Mouse (Mus musculus) brain, embryonic 18.5 days (tissue): ENCODE data around the gene Cdk14.

Source experiments
- DNase-seq: peaks from one replicate; pipeline ENCODE4 v3.0.0-alpha.2; 2012; ENCODE audit warnings: low read depth, low spot score

Cdk14 gene

DNA sequence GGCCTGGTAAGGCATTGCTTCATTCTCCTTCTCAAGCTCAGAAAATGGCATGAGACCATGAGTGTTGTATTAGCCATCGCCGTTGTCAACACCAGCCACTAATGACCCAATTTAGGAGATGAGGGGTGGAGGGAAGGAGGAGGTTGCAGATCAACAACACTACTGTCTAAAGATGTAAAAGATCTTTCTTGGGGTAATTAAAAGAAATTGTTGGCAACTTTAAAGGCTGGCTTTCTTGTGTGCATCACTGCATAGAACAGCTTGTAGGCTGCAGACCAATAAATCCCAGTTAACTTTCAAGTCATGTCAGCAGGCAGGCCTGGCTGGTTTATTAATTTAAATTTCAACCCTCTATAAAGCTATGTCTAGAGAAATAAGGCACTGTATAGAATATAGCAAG, 559.0 kb downstream of the Cdk14 start:
- no peak for DNase-seq

DNA sequence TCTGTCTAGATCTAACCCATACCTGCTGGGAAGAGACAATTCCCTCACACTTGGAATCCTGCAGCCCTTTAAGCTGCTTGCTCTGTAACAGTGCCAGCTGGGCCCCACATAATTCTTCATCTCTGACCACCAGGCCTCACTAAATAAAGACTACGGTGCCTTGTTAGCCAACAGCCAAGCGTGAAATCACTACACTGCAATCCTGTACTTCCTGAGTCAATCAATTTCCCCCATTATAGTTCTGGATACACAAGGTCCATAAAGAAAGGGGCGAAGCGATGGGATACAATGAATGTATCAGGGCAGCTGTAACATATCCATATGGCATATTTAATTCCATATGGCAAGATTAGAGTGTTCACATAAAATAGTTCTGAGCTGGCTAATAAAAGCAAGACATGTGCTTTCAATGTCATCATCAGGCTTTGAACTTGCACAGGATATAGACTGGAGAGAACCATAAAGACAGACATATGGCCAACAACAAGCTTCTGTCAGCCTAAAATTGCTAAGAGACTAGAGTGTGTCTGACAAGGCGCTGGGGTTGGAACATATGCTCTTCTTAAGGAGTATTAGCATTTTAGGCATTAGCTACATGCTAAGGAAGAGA, 562.0 kb downstream of the Cdk14 start:
- DNase-seq = no peak

DNA sequence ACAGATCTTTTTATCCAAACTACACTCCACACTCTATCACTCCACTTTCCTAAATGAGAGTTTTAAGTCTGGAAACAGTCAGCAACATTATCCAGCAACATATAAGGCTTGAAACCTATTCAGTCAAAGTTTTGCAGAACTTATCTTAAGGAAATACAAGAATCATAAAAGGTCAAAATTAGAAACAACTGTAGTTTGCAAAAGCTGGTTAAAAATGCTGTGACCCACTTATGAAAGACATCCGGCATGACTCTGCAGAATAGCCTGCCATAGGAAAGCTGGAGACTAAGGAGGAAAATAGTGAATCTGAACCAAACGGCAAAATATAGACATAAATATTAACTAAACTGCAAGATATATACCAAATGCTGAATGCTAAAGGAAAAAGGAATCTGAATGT, 566.6 kb downstream of the Cdk14 start:
- DNase-seq = no peak

DNA sequence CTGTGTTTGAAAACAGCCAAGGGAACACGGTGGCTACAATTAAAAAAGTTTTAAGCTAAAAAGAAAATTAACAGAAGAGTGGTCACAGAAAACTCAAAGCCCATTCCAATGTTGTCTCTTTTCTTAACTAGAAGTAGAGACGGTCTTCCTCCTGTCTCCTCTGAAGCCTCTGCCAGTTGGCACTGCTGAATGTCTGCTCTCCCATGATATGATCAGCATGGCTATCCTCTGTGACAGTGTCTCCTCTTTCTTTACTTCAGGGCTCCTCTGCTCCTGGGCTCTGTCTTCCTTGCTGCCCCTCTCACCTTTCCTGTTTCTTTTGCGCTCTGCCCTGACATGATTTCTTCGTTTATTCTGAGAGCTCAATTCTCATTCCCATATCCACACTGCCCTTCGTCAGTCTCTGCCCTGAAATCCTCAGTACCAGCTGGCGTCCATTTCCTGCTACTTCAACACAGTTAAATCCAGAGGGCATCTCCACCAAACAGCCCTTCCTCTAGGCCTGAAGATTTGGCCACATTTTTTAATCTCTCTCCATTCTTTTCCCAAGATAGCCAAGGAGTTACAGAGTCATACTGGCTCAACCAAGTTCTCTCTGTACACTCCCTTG, 567.3 kb downstream of the Cdk14 start:
- no peak for DNase-seq

DNA sequence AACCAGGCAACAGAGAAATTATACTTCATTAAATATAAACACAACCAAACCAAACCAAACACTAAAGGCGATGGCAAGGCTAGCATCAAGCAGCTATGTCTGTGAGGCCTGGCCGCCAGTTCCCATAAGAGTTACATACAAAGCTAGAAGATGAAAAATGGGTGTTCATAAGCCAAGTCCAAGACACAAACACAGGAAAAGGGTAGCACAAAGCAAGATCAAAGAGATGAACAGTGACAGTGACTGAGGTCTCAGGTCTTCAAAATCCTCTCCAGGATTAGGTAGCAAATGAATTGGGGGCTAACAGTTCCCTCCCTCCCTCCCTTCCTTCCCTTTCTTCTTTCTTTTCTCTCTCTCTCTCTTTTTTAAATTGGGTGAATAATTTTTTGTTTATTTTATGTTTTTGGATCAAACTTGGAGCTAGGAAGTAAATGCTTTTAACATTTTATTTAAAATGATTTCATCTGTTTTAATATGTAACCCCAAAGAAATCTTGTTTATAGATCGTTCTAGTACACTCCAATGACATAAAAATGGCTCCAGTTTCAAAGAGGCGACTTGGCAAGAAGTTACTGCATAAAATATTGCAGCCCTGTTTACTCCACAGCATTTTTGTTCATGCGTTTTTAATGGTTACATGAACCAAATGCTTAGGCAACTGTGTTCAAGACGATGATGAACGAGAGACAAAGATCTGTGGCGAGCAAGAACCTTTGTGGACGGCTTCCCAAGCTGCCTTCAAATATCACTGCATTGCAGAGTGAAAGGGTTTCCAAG, 568.0 kb downstream of the Cdk14 start:
- no peak for DNase-seq

DNA sequence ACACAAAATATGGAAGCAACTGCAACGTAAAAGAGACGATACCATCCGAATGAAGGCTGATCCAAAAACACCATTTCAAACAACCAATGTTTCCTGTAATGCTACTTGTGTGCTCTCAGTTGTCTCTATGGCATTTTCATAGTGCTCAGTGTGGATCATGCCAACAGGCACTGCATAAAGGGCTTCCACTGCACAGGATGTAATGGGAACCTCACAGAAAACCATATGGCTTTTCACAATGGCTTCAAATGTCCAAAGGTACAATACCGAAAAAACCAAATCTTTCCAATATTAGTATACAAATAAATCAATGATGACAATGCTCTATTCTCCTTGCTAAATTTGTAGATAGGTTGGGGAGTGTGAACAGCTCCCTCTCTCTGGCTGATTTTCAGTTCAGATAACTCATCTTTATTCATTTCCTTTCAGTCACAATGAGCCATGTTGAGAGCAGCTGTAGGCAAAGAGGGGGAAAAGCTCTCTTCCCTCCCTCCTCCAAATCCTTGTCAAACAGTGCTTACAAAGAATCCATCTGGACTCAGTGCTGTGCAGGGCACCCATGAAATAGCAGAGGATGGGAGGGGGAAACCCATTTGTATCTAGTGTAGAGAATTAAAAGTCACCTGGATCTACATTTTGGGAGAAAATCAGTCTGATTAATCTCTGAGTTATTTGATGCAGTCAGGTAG, 568.7 kb downstream of the Cdk14 start:
- peak; percentile 66 for DNase-seq

DNA sequence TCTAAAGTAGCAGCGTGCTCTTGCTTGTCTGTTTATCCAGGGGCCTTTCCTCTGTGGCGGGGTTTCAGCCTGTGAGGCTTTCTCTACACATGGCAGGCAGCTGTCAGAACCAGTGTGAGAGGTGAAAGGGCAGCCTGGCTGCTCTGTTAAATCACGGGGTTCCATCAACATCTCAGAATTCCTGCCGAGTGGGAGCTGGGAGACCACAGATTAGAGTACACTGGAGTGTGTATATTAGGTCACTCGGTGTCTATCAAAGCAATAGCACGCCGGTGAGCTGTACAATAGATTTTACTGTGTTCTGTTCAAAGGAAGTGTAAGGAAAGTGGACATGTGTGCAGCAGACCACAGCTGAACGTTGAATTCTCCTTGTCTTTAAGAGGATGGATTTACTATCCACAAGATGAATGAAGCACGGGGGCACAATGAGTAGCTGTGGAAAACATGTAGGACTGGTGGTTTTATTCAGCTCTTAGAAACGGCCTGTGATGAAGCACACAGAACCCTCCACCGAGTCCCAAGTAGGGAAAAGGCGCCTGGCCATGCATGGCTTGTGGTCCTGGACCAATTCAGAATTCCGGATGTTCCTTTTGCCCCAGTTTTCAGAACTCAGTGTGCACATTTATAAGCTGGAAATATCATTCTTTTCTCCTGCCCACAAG, 585.2 kb downstream of the Cdk14 start:
- DNase-seq = no peak

DNA sequence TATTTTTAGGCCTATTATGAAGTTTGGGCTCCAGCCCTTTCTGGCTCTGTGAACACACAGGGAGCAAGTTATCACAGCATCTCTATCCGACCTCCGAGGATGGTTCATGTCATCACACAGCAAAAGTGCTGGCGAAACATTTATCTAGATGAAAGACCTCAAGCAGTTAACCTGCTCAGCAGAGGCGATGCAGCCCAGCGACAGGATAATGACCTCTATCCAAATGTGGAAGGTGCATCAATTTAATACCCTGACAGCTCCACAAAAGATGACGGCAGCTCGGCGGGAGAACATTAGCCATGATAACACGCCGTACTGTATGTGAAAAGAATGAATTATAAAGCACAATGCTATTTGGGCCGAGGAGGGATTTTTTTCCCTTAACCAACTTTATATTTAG, 586.2 kb downstream of the Cdk14 start:
- no peak for DNase-seq

DNA sequence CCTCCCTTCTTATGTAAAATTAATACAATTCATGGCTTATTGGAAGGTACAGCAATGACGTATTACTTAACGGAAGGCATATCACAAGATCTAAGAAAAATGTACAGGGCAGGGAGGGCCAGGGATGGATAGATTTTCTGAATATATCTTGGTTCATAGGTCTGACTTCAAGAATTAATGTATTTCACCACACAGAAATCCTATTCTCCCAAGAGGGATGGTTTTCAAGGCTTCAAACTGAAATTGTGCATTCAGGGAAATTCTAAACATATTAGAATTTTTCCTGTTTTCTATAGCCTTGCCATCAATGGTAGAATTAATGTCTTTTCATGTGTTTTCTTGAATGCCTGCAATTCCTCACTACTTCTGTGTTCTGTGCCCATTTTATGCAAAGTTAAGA, 593.2 kb downstream of the Cdk14 start:
- no peak for DNase-seq

DNA sequence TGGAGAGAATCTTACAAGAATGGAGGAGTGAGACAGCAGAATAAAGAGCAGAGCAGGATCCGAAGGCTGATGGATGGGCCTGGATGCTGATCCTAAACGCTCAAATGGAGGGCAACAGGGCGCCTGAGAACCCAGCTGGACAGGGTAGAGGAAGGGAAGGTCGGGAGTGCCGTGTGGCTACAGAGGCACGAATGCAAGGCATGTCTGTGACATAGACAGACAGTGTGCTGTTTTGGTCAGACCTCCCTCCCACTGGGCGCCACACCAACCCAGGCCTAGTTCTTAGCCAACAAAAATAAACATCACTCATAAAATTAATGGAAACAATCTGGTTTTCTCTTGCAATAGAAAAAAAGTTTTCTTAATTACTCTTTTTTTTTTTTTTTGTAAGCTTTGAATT, 594.2 kb downstream of the Cdk14 start:
- DNase-seq = no peak

DNA sequence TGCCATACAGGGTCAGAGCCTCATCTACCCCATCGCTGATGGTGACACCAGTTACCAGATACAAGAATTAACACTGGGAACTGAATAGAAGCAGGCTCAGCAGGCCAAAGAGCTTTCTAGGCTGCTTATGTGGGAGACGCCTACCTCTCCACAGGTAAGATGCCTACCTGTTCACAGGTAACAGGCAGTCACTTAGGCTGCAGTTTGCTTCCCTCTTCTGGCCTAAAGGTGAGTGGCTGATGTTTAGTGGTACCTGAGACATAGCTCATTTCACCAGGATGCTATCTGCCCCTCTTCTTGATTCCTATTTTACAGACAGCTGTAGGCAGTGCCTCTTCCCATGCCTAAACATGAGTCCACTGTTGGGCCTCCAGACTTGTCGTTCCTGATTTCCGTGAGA, 595.0 kb downstream of the Cdk14 start:
- no peak for DNase-seq

DNA sequence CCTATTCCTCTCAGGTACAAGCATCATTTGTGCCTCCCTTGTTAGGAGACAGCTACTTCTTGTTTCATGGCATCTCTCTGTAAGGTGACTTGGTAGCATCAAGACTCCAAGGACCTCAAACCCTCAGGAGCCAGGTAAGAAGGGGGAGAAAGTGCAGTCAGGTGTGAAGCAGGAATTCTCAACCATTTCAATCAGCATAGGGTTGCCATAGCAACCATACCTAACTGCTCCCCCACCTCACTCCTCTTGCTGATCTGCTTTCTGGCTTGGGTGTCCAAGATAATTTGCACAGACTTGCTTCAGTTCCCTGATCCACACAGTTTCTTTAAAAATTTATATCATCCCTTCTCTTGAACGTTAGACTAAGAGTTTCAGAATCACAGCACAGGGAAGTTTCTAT, 595.9 kb downstream of the Cdk14 start:
- DNase-seq = no peak

DNA sequence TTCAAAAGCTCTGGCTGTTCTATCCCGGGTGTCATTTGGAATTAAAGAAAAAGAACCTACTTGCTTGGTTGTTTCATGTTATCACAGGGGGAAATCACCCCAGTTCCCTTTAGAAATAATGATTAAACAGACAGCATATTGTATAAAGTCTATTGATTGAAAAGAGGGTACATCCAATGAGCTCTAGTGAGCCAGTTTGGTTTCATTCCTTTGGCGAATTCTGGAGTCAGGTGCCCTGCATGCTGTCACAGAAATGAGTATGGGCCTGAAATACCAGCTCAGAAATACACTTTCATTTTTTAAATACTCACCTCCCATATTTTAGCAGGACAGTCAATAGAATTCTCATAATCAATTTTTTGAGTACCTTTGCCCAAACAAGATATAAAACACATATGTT, 598.1 kb downstream of the Cdk14 start:
- DNase-seq = no peak

DNA sequence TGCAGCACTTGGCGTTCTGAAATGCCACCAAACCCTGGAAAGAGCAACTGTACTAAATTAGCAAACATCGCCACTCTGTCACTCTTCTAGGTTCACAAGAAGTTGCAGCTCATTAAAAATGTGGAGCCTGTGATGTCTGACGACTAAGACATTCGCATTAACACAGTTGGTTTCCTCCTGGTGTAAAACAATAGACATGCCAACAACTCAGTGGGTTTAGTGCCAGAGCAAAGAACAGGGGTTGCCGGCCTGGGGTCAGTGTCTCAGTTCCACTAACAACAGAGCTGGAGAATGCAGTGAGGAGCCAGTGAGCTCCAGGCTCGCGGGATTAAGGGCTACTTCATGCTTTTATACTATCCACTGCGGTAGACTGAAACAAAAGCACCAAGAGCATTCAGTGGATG, 598.7 kb downstream of the Cdk14 start:
- no peak for DNase-seq

DNA sequence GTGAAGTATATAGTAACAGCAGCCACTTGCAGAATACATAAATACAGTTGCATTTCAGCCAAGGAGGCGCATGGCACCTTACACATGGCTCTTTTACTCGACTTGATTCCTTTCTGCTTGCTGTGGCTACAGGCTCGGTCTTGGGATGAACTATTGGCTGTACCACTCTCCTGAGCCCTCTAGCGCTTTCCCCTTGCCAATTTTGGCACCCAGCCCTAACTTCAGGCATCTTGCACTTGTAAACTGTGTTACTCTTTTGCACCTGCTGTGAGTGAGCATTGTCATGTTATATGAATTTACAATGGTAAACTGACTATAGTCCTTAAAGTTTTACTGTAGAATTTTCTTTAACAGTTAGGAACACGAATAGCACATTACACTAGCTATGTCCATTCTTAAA, 603.1 kb downstream of the Cdk14 start:
- DNase-seq = no peak

DNA sequence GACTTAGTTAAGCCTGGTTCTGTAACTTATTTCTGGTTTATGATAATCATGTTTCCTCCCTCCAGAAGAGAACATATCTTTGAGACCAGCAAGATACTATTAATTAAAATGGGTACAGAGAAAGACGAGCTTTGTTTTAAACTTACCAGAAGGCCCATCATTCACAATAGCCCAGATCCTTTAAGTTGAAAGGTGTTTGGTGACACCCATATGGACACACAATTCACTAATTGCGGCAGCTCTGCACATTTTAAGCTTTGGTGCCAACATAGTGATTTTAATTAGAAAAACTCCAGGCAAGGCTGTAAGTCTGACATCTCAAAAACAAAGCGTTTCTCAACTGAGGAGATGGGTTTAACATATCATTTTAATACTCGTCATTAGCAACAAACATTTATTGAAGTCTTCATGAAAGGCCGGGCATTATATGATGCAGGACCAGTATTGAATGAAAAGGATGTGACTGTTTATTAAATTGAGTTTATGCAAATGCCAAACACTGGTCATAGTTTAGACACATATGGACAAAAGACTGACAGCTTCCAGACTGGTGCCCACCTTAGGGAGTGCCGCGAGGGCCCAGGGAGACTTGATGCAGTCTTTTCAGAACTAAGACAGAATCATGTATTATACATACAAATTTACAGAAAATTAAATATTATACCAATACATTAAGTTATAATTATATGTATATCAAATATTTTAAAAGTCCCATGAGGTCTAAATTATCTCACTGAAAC, 605.5 kb downstream of the Cdk14 start:
- no peak for DNase-seq

DNA sequence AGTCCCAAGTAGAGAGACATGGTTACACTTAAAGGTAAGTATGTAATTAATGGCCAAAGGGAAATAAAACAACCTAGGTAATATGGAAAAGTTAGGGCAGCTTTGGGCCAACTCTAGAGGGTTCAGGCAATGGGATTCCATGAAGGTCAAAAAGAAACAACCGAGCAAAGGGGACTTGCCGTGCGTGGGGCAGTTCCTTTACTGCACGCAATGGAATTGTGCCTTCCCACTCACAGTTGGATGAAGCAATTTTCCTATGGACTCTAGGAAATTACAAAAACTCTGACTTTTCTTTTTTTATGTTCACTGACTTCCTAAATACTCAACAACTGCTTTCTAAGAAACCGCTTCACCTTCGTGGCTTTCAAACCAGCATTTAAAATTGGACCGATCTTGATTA, 606.8 kb downstream of the Cdk14 start:
- DNase-seq = no peak

DNA sequence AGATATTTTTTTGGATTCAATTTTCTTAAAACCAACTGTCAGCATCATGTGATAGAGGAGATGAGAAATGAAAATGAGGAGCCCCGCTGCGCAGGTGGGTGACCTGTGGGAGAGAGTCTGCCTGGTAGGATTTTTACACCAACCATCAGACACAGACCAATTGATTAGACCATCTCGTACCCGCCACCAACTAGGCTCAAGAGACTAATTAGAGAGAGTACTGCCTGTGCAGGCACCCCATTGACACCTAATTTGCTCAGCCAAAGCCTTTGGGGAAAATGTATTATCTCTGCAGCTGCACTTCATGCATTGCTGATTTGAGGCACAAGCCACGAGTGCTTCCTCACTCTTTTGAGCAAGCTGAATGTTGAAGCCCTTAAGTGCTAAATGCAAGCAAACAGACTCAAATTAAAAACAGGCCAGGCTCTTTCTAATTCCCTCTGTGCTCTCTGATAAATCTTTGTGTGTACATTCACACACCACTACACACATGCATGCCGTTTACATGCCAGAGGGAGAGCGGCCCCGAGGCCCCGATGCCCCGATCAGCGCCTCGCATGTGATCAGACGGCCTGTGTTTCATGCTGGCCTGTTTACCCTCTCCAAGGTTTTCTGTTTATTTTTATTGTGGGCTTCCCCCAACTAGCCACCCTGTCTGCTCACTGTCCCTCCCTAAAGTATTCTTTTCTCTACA, 607.9 kb downstream of the Cdk14 start:
- DNase-seq = no peak

DNA sequence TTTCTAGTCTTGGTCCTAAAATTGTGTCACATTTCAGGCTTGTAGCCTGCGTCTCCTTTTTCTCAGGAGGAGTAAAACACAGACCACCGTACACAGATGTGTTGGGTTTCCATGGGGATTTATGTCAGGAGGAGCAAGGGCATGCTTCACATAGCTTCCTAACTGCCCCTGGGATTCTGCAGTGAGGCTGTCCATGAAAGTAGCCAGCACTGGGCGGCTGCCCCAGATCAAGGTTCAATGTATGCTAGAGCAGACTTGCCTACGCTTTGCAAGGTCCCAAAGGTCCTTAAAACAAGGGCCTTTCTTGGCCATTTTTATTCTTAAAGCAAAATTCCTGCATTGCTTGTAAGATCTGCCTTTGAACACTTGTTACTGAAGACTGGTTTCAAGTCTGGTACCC, 614.9 kb downstream of the Cdk14 start:
- DNase-seq = no peak

DNA sequence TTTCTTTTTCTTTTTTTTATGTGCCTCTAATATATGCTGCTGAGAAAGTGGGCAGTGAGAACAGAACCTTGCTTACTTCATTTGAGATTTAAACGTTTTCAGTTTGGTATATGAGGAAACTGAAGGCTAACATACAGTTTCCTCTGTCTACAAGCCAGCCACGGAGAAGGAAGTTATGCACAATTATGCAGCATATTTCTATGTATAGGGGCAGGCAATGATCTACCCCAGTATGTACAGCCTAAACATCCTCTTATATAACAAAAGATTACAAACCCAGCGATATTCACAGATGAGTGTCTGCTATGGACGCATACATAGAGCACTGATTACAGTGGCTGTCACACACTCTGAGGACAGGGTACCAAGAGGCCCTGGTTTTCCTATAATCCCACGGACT, 616.4 kb downstream of the Cdk14 start:
- no peak for DNase-seq

DNA sequence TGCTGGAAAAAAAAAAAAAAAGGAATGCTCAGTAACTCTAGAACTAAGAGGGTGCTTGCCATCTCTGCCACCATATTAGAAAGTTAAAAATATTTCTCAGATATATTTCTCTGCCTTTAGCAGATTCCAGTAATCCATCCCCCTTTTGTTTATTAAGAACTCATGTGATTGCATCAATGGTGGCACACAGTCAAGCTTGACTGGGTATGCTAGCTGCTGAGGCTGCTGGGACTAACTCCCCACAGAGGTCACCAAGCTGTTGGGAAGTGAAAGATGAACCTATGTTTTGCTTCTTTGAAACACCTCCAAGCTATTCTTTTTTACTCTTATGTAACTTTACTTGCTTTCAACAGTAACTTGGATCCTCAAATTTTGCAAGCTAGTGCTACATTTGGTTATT, 618.1 kb downstream of the Cdk14 start:
- DNase-seq = no peak
